Mouse (Mus musculus) heart, postnatal 0 days (tissue): ENCODE measurements around the gene Cdk14. TPM values are rescaled to one million over a fixed set of nuclear protein-coding genes. Genes with fewer than 3 reads are reported as not detected.

Experiments
- ATAC-seq: fragments of 200-750 bp; cut with Nextera tagmentation; 2 replicates; pipeline ENCODE4 v1.8.0; 2017; ENCODE audit warnings: low read depth, moderate number of reproducible peaks, moderate library complexity; ENCODE audit not compliant: insufficient read depth
- DNase-seq: peaks from one replicate; pipeline ENCODE4 v3.0.0-alpha.2; 2016; ENCODE audit warnings: low spot score
- H3K27ac ChIP-seq: fragments of 300-500 bp; sonication (generic); 2 replicates; pipeline ENCODE4 v1.5.1; 2014; ENCODE audit warnings: low read depth, mild to moderate bottlenecking
- H3K27me3 ChIP-seq: fragments of 300-500 bp; sonication (generic); 2 replicates; pipeline ENCODE4 v1.6.1; 2014; ENCODE audit warnings: low read length, mixed read lengths; ENCODE audit not compliant: control insufficient read depth, insufficient read depth
- H3K36me3 ChIP-seq: fragments of 300-500 bp; sonication (generic); replicated peaks from 2 replicates; pipeline ENCODE4 v1.6.1; 2014; ENCODE audit warnings: low read length, mixed read lengths; ENCODE audit not compliant: control insufficient read depth, insufficient read depth
- H3K4me1 ChIP-seq: fragments of 300-500 bp; sonication (generic); 2 replicates; pipeline ENCODE4 v1.6.1; 2014; ENCODE audit warnings: antibody characterized with exemption; ENCODE audit not compliant: control insufficient read depth, insufficient read depth
- H3K4me2 ChIP-seq: fragments of 300-500 bp; sonication (generic); 2 replicates; pipeline ENCODE4 v1.6.1; 2014; ENCODE audit warnings: low read depth, mild to moderate bottlenecking, low read length, moderate library complexity
- H3K4me3 ChIP-seq: fragments of 300-500 bp; sonication (generic); 2 replicates; pipeline ENCODE4 v1.5.1; 2014; ENCODE audit warnings: low read depth, low read length
- H3K9ac ChIP-seq: fragments of 300-500 bp; sonication (generic); replicated peaks from 2 replicates; pipeline ENCODE4 v1.6.1; 2014; ENCODE audit warnings: low read depth, low read length, mixed read lengths
- H3K9me3 ChIP-seq: fragments of 300-500 bp; sonication (generic); replicated peaks from 2 replicates; pipeline ENCODE4 v1.6.1; 2016; ENCODE audit warnings: low read length; ENCODE audit not compliant: control insufficient read depth
- CTCF ChIP-seq: IDR thresholded peaks from 2 replicates; pipeline ENCODE4 v1.5.1; 2016; ENCODE audit warnings: antibody characterized with exemption, control low read depth, low read depth
- EP300 ChIP-seq: IDR thresholded peaks from 2 replicates; pipeline ENCODE4 v1.6.1; 2016; ENCODE audit warnings: antibody characterized with exemption, low read depth
- WGBS: fragments of 180-500 bp; shearing (Covaris S2); extraction: QIAGEN DNeasy Blood & Tissue Kit; methylation state at CpG from one replicate; pipeline ENCODE4 v1.1.7; 2014; 5-methylcytosine and 5-hydroxymethylcytosine counted together
- polyA plus RNA-seq: library from polyadenylated mRNA; unstranded; fragments of >200 nt; fragmentation: Nextera tagmentation; extraction: Ambion mirVana; gene quantifications from 2 replicates; pipeline ENCODE4 v1.2.1, GENCODE M21; 2015
- total RNA-seq: library from RNA; depleted of rRNA; stranded (reverse); fragments of >200 nt; gene quantifications from 2 replicates; pipeline ENCODE4 v1.2.3, GENCODE M21; 2014; ENCODE audit warnings: low replicate concordance

Cdk14 gene
- total and polyA plus RNA-seq, 2 experiments from 2014 or later, result 5.8 to 17.5 TPM

DNA sequence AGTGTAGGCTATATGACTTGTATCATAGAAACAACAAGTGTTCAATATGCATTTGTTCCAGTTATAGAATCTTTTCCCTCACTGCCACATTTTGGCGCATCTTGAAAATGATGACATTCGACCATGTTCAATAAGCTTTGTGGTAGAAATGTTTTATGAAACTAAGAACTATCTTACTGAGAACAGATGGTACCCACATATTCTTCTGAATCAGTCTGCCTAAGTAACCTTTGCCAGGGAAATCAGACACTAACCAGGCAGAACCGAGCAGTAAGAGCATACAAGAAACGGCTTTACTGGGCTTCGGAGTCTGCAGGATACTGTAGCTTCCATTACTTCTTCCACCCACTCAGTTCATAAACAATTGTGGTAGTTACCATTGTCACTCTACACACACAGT, 255.8 kb downstream of the Cdk14 start:
- Histone ChIP-seq H3K4me1 (no peaks in the 10 kb centered on the region), H3K9ac (no peak overlapping the region), H3K4me2 (no peak overlapping the region), H3K27me3 (no peaks in the 10 kb centered on the region), H3K27ac (no peak overlapping the region), H3K4me3 (no peak overlapping the region), H3K9me3 (no peaks in the 10 kb centered on the region), H3K36me3 (no peaks in the 10 kb centered on the region)
- ATAC-seq (no peak), DNase-seq (no peak)
- no peak for TF ChIP-seq CTCF
- TF ChIP-seq EP300, result no peak
- WGBS, result 91% methylated on average over 5 of the region's 5 CpGs

DNA sequence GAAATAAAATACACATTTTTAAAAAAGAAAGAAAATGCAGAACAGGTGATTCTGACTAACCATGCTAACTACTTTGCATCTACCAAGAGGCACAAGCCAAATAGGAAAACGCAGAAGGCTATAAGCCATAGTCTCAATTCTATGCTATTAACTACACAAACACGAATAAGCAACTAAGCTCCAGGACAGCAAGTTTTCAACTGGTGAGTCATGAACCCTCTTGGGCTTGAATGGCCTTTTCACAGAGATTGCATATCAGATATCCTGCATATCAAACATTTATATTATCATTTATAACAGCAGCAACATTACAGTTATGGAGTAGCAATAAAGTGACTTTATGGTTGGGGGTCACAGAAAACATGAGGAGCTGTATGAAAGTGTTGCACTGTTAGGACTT, 256.3 kb downstream of the Cdk14 start:
- DNase-seq, result no peak
- Histone ChIP-seq H3K4me1 (no peaks in the 10 kb centered on the region), H3K27me3 (no peaks in the 10 kb centered on the region), H3K4me2 (no peak overlapping the region), H3K4me3 (no peak overlapping the region), H3K9me3 (no peaks in the 10 kb centered on the region), H3K36me3 (no peaks in the 10 kb centered on the region), H3K9ac (no peak overlapping the region), H3K27ac (no peak overlapping the region)
- no peak for ATAC-seq
- 85% methylated on average over 2 of the region's 2 CpGs for WGBS
- TF ChIP-seq CTCF (no peak), EP300 (no peak)

DNA sequence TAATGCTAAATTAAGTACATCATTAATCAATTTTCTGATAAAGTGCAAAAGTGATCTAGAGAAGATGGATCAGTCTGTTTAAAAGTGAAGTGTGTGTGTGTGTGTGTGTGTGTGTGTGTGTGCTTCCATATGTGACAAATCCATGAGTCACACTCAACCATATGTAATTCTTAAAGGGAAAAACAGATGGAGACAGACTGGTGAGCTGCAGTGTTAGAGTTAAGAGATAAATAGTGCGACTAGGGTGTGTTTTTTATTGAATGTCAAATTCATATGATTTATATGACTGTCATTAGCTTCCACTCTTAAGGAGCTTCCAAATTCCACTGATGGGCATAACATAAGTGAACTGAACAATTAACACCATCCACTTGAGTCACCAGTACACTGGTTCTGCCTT, 260.6 kb downstream of the Cdk14 start:
- no peaks in the 10 kb centered on the region for H3K27me3 ChIP-seq
- no peak for ATAC-seq
- no peaks in the 10 kb centered on the region for H3K4me1 ChIP-seq
- 82% methylated on average over 1 of the region's 1 CpGs for WGBS
- no peak overlapping the region for H3K4me2 ChIP-seq
- no peak overlapping the region for H3K4me3 ChIP-seq
- DNase-seq, result no peak
- H3K9ac ChIP-seq, result no peak overlapping the region
- H3K36me3 ChIP-seq, result no peaks in the 10 kb centered on the region
- no peaks in the 10 kb centered on the region for H3K9me3 ChIP-seq
- TF ChIP-seq EP300, result no peak
- no peak for TF ChIP-seq CTCF
- H3K27ac ChIP-seq, result no peak overlapping the region

DNA sequence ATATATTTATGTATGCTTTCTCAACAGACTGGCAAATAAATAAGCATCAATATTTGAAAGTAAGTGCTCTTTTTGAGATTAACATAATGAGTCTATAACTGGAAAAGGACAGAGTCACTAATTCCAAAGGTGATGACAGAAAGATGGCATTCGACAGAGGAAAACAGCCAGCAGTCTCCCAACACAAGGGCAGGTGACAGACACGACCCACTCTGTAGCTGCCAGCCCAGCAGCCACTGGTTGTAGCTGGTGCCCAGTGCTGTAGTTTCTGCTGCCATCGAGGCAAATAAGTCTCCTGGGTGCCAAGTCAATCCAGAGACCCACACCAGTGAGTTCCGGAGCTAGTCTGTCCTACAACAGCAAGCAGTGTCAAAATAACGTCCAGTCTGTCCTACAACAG, 280.3 kb downstream of the Cdk14 start:
- no peak for DNase-seq
- Histone ChIP-seq H3K4me2 (peak overlapping the region; percentile 12; the same call in 1 of the 2 replicates), H3K4me3 (no peak overlapping the region), H3K27me3 (no peaks in the 10 kb centered on the region), H3K9me3 (no peaks in the 10 kb centered on the region), H3K4me1 (peaks cover 10% of the 10 kb centered on the region), H3K9ac (no peak overlapping the region), H3K36me3 (no peaks in the 10 kb centered on the region), H3K27ac (peak overlapping the region; percentile 26; the same call in 1 of the 2 replicates)
- 38% methylated on average over 5 of the region's 5 CpGs for WGBS
- no peak for TF ChIP-seq EP300
- no peak for TF ChIP-seq CTCF
- peak; percentile 44; the same call in 1 of the 2 replicates for ATAC-seq

DNA sequence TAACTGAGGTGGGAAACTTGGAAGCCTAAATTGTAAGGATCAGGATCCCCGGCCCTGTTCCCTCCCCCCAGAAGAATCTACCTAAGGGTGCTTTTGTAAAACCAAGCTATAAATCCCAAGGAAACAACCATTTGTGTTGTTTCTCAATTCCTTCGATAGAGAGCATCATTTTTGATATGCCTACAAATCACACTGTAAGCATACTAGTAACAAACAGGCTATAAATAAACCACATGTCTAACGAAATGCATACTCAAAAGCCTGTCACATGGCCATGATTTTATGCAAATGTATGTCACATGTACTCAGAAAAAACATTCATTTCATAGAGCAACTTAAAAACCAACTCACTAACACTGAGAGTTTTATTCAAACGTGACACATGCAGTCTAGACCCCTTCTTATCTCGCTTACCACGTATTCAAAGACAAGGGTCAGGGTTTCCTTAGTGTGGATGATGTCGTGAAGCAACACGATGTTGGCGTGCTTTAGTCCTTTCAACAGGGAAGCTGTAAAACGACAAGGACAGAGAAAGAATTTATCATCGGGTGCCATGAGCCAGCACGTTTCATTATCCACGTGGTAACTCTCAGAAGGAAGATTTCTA, 285.1 kb downstream of the Cdk14 start:
- ATAC-seq, result no peak
- Histone ChIP-seq H3K36me3 (no peaks in the 10 kb centered on the region), H3K9ac (no peak overlapping the region), H3K9me3 (no peaks in the 10 kb centered on the region), H3K4me2 (no peak overlapping the region), H3K27me3 (no peaks in the 10 kb centered on the region), H3K27ac (no peak overlapping the region), H3K4me1 (peaks cover 2% of the 10 kb centered on the region), H3K4me3 (no peak overlapping the region)
- 42% methylated on average over 13 of the region's 13 CpGs for WGBS
- DNase-seq, result no peak
- TF ChIP-seq EP300 (no peak), CTCF (no peak)

DNA sequence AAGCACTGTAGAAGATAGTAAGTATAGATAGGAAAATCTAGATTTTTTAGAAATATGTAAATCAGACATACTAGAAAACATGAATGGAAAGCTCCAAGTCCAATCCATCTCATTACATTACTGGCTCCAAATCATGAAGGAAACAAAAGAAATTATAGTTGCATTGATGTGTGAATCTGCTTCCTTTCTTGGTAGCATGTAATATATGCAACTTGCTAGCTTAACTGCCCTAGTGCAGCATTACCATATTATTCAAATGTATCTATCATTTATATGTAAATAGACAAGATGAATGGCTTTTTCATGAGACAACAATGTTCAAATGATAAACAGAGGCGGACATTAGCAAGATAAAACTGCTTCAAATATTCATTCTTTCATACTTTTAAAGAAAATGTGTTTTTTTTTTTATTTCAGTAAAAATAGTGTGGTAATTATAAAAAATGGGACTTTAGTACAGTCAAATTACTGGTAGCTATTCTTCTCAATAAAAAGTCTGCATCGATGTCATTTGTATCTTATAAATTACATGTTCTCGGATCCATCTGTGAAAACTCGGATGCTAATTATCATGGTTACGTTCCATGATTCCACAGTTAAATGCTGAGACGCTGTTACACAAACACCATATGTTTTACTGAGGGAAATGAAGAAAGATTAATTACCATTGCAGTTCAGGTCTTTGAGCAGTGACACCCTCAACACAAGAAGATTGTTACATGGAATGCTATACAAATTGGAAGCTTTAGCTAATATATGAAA, 285.8 kb downstream of the Cdk14 start:
- ATAC-seq (no peak), DNase-seq (no peak)
- Histone ChIP-seq H3K9me3 (no peaks in the 10 kb centered on the region), H3K4me2 (no peak overlapping the region), H3K27ac (no peak overlapping the region), H3K4me1 (no peaks in the 10 kb centered on the region), H3K27me3 (no peaks in the 10 kb centered on the region), H3K4me3 (no peak overlapping the region), H3K36me3 (no peaks in the 10 kb centered on the region), H3K9ac (no peak overlapping the region)
- 92% methylated on average over 6 of the region's 6 CpGs for WGBS
- TF ChIP-seq EP300 (no peak), CTCF (no peak)
